Comparison of ENCODE assay signal across 11 mouse cellular contexts in genomic region chr12:114832916-114833315, GRCm38 (mm10).
"Had no signal": no experiment of that assay in that cellular context is flagged by ENCODE, and none has a peak within 500 bp of the region (broad histone marks: within the 10 kb centered on the region; RNA-seq: fewer than 3 reads in every experiment).

No protein-coding gene starts in this region.

- H3K4me2 ChIP-seq: liver, embryonic 13.5 days; midbrain, embryonic 11.5 days had no signal

- H3K9ac ChIP-seq: liver, embryonic 13.5 days had no signal

- H3K27ac ChIP-seq: kidney, postnatal 0 days; layer of hippocampus, adult 2 months; left cerebral cortex, adult 2 months; liver, embryonic 13.5 days had no signal

- H3K27me3 ChIP-seq: liver, embryonic 13.5 days had no signal

- H3K9me3 ChIP-seq: liver, embryonic 13.5 days had no signal

- H3K36me3 ChIP-seq: liver, embryonic 13.5 days had no signal

- DNase-seq: kidney, postnatal 25 days; layer of hippocampus, adult 9-11 months; liver, embryonic 13.5 days; lung, adult 2 months; lung, postnatal 14 days; lung, postnatal 4 days; midbrain, embryonic 14.5 days had no signal

- H3K4me1 ChIP-seq: liver, embryonic 13.5 days had no signal

- H3K4me3 ChIP-seq: layer of hippocampus, adult 2 months; left cerebral cortex, adult 2 months; liver, embryonic 13.5 days had no signal
